Mouse (Mus musculus): Measurements from ENCODE around the gene Arhgap9.

- no peak for TF ChIP-seq CTCF (IDR thresholded peaks at IDR 0.05)
- no peak for TF ChIP-seq EP300 (IDR thresholded peaks at IDR 0.05; ENCODE audit: insufficient read depth, low read depth, low read length)
- no peak for TF ChIP-seq POLR2A (IDR thresholded peaks at IDR 0.05; ENCODE audit: insufficient read depth, low read depth, low read length)
Observed at GRCm38 (mm10) chr10:127287271-127287935, 34.4 kb upstream of the Arhgap9 start.

Measured in heart, adult 2 months (tissue).